Mouse (Mus musculus): ENCODE data around the gene Sstr2. TPM values are rescaled to one million over a fixed set of nuclear protein-coding genes. Genes with fewer than 3 reads are reported as not detected.

Gene Sstr2
- polyA plus RNA-seq (2011; ENCODE audit: insufficient read depth, insufficient read length, low read depth, missing spikeins) = 0.57 TPM in 1 of 2 replicates, not detected in the other

DNA sequence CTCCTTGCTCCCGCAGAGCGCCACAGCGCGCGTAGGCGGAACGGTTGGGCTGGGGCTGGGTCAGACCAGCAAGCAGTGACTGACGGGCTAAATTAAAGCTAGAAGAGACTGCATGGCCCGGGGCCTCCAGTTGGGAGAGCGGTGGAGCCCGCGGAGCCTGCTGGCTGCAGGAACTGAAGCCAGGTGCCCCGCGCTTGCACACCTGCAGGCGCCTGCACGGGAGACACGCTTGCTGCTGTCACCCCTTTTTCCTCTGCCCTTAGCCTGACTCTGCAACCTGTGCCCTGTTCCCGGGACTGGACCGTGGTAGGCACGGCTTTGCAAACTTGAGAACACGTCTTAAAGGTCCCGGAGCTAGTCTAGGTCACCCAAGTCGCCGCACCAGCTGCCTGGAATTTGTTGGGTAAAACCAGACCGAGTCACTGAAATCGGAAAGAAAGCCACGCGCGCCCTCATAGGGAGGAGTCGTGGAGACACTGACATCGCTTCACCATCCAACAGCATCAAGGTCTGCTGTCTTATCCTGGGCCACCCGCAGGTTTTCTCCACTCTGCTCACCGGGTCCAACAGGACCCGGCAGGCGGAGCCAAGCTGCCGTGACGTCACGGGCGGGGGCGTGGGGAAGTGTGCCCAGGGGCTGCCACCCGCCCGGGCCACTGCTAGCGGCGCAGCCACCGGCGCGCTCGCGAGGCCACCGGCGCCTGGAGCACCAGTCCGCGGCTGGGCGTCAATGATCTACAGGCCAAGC, at the start of gene Sstr2:
TSS of gene Sstr2 (plus strand) at position 671 of the 748 bp plus-strand sequence.
- Histone ChIP-seq H3K27ac (ENCODE audit: insufficient read depth, low read length) (no peak within 1 kb of the TSS), H3K4me1 (ENCODE audit: control insufficient read depth, insufficient read depth, low read length) (no peaks in the 10 kb centered on the region), H3K36me3 (ENCODE audit: control insufficient read depth, insufficient read depth, low read length, poor library complexity, severe bottlenecking) (no peaks in the 10 kb centered on the region), H3K27me3 (ENCODE audit: control insufficient read depth, insufficient read depth, low read length, poor library complexity, severe bottlenecking) (no peaks in the 10 kb centered on the region), H3K4me3 (ENCODE audit: low read depth, low read length) (peak within 1 kb of the TSS; percentile 75), H3K9me3 (replicated peaks; ENCODE audit: control insufficient read depth, insufficient read depth, low read length, poor library complexity, severe bottlenecking) (no peaks in the 10 kb centered on the region), H3K9ac (ENCODE audit: low read depth, poor library complexity, severe bottlenecking) (peak within 1 kb of the TSS; percentile 49)
- no peak for TF ChIP-seq POLR2A (IDR thresholded peaks at IDR 0.05; ENCODE audit: insufficient read depth, low read length)
- TF ChIP-seq EP300 (IDR thresholded peaks at IDR 0.05; ENCODE audit: insufficient read depth, low read depth, low read length) = no peak
- TF ChIP-seq CTCF (IDR thresholded peaks at IDR 0.05; ENCODE audit: low read depth, low read length) = no peak

GRCm38 (mm10) chr11:113571616-113572015, 47.5 kb upstream of the Sstr2 start:
- no peaks in the 10 kb centered on the region for H3K9me3 ChIP-seq (replicated peaks; ENCODE audit: control insufficient read depth, insufficient read depth, low read length, poor library complexity, severe bottlenecking)
- H3K9ac ChIP-seq (ENCODE audit: low read depth, poor library complexity, severe bottlenecking) = no peak overlapping the region
- no peaks in the 10 kb centered on the region for H3K4me1 ChIP-seq (ENCODE audit: control insufficient read depth, insufficient read depth, low read length)
- H3K27me3 ChIP-seq (ENCODE audit: control insufficient read depth, insufficient read depth, low read length, poor library complexity, severe bottlenecking) = no peaks in the 10 kb centered on the region
- no peaks in the 10 kb centered on the region for H3K36me3 ChIP-seq (ENCODE audit: control insufficient read depth, insufficient read depth, low read length, poor library complexity, severe bottlenecking)
- H3K4me3 ChIP-seq (ENCODE audit: low read depth, low read length) = no peak overlapping the region
- H3K27ac ChIP-seq (ENCODE audit: insufficient read depth, low read length) = no peak overlapping the region
- no peak for TF ChIP-seq CTCF (IDR thresholded peaks at IDR 0.05; ENCODE audit: low read depth, low read length)
- no peak for TF ChIP-seq POLR2A (IDR thresholded peaks at IDR 0.05; ENCODE audit: insufficient read depth, low read length)
- TF ChIP-seq EP300 (IDR thresholded peaks at IDR 0.05; ENCODE audit: insufficient read depth, low read depth, low read length) = no peak

DNA sequence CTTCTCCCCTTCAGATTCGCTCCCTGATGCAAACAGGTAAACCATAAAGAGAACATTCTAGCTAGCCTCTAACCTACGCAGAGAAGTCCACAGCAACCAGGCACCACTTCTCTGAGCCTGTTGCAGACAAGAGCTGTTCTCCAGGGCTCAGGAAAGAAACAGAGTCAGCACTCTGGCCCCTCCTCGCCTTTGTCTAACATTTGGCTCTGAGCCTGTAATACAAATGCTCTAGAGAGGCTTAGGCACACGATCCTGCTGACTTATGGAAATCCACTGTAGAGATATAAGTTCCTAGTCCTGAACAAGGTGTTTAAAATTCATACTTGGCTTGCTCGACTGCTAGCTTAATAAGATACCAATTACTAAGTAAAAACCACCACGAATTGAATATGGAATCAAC, 46.5 kb upstream of the Sstr2 start:
- Histone ChIP-seq H3K27ac (ENCODE audit: insufficient read depth, low read length) (no peak overlapping the region), H3K4me1 (ENCODE audit: control insufficient read depth, insufficient read depth, low read length) (no peaks in the 10 kb centered on the region), H3K4me3 (ENCODE audit: low read depth, low read length) (no peak overlapping the region), H3K27me3 (ENCODE audit: control insufficient read depth, insufficient read depth, low read length, poor library complexity, severe bottlenecking) (no peaks in the 10 kb centered on the region), H3K9ac (ENCODE audit: low read depth, poor library complexity, severe bottlenecking) (no peak overlapping the region), H3K9me3 (replicated peaks; ENCODE audit: control insufficient read depth, insufficient read depth, low read length, poor library complexity, severe bottlenecking) (no peaks in the 10 kb centered on the region), H3K36me3 (ENCODE audit: control insufficient read depth, insufficient read depth, low read length, poor library complexity, severe bottlenecking) (no peaks in the 10 kb centered on the region)
- TF ChIP-seq POLR2A (IDR thresholded peaks at IDR 0.05; ENCODE audit: insufficient read depth, low read length) (no peak), EP300 (IDR thresholded peaks at IDR 0.05; ENCODE audit: insufficient read depth, low read depth, low read length) (no peak), CTCF (IDR thresholded peaks at IDR 0.05; ENCODE audit: low read depth, low read length) (no peak)

GRCm38 (mm10) chr11:113577221-113577620, 41.9 kb upstream of the Sstr2 start:
- no peak for TF ChIP-seq POLR2A (IDR thresholded peaks at IDR 0.05; ENCODE audit: insufficient read depth, low read length)
- TF ChIP-seq EP300 (IDR thresholded peaks at IDR 0.05; ENCODE audit: insufficient read depth, low read depth, low read length) = no peak
- no peak for TF ChIP-seq CTCF (IDR thresholded peaks at IDR 0.05; ENCODE audit: low read depth, low read length)
- H3K4me3 ChIP-seq (ENCODE audit: low read depth, low read length) = peak overlapping the region; percentile 44

GRCm38 (mm10) chr11:113583879-113584661, 35.1 kb upstream of the Sstr2 start:
- Histone ChIP-seq H3K36me3 (ENCODE audit: control insufficient read depth, insufficient read depth, low read length, poor library complexity, severe bottlenecking) (no peaks in the 10 kb centered on the region), H3K27ac (ENCODE audit: insufficient read depth, low read length) (no peak overlapping the region), H3K9ac (ENCODE audit: low read depth, poor library complexity, severe bottlenecking) (no peak overlapping the region), H3K4me1 (ENCODE audit: control insufficient read depth, insufficient read depth, low read length) (no peaks in the 10 kb centered on the region), H3K9me3 (replicated peaks; ENCODE audit: control insufficient read depth, insufficient read depth, low read length, poor library complexity, severe bottlenecking) (no peaks in the 10 kb centered on the region), H3K4me3 (ENCODE audit: low read depth, low read length) (no peak overlapping the region), H3K27me3 (ENCODE audit: control insufficient read depth, insufficient read depth, low read length, poor library complexity, severe bottlenecking) (no peaks in the 10 kb centered on the region)
- TF ChIP-seq EP300 (IDR thresholded peaks at IDR 0.05; ENCODE audit: insufficient read depth, low read depth, low read length) = no peak
- no peak for TF ChIP-seq POLR2A (IDR thresholded peaks at IDR 0.05; ENCODE audit: insufficient read depth, low read length)
- TF ChIP-seq CTCF (IDR thresholded peaks at IDR 0.05; ENCODE audit: low read depth, low read length) = no peak

More at GRCm38 (mm10) chr11:113577221-113577620, 41.9 kb upstream of the Sstr2 start:
- no peaks in the 10 kb centered on the region for H3K4me1 ChIP-seq (ENCODE audit: control insufficient read depth, insufficient read depth, low read length)
- no peak overlapping the region for H3K27ac ChIP-seq (ENCODE audit: insufficient read depth, low read length)
- H3K9ac ChIP-seq (ENCODE audit: low read depth, poor library complexity, severe bottlenecking) = no peak overlapping the region
- no peaks in the 10 kb centered on the region for H3K36me3 ChIP-seq (ENCODE audit: control insufficient read depth, insufficient read depth, low read length, poor library complexity, severe bottlenecking)
- H3K9me3 ChIP-seq (replicated peaks; ENCODE audit: control insufficient read depth, insufficient read depth, low read length, poor library complexity, severe bottlenecking) = no peaks in the 10 kb centered on the region
- no peaks in the 10 kb centered on the region for H3K27me3 ChIP-seq (ENCODE audit: control insufficient read depth, insufficient read depth, low read length, poor library complexity, severe bottlenecking)
